Mouse (Mus musculus) erythroblast, embryonic 14.5 days (primary cell): ENCODE measurements around the gene Prkrip1. TPM values are rescaled to one million over a fixed set of nuclear protein-coding genes. Genes with fewer than 3 reads are reported as not detected.
"Not testable (repeated sequence)": the region's sequence is repeated elsewhere in the genome, so short reads cannot be mapped to it uniquely, and the experiment has no call there.

ENCODE experiments used
- H3K27me3 ChIP-seq: 2 replicates; pipeline ENCODE4 v1.6.1; 2012; ENCODE audit warnings: inconsistent platforms; ENCODE audit not compliant: control insufficient read depth
- H3K36me3 ChIP-seq: 2 replicates; pipeline ENCODE4 v1.6.1; 2012; ENCODE audit warnings: mild to moderate bottlenecking, inconsistent platforms; ENCODE audit not compliant: control insufficient read depth
- H3K4me1 ChIP-seq: 2 replicates; pipeline ENCODE4 v1.6.1; 2012; ENCODE audit warnings: inconsistent platforms; ENCODE audit not compliant: control insufficient read depth
- H3K4me3 ChIP-seq: replicated peaks from 2 replicates; pipeline ENCODE3; 2012; ENCODE audit warnings: moderate library complexity, mild to moderate bottlenecking, inconsistent platforms
- H3K9me3 ChIP-seq: 2 replicates; pipeline ENCODE4 v1.6.1; 2012; ENCODE audit warnings: low read length, inconsistent platforms, mixed read lengths; ENCODE audit not compliant: control insufficient read depth
- GATA1 ChIP-seq: IDR thresholded peaks from 2 replicates; pipeline ENCODE4 v1.6.1; 2012; ENCODE audit warnings: low read length, inconsistent platforms, mixed read lengths
- TAL1 ChIP-seq: IDR thresholded peaks from 3 replicates; pipeline ENCODE4 v1.6.1; 2012; ENCODE audit warnings: low read length, inconsistent platforms, mixed read lengths
- polyA plus RNA-seq: library from polyadenylated mRNA; stranded (reverse); fragments of >175 nt; gene quantifications from 2 replicates; pipeline ENCODE4 v1.2.3, GENCODE M21; 2012

Gene Prkrip1
- polyA plus RNA-seq, 1 experiment = 7.3 TPM

DNA sequence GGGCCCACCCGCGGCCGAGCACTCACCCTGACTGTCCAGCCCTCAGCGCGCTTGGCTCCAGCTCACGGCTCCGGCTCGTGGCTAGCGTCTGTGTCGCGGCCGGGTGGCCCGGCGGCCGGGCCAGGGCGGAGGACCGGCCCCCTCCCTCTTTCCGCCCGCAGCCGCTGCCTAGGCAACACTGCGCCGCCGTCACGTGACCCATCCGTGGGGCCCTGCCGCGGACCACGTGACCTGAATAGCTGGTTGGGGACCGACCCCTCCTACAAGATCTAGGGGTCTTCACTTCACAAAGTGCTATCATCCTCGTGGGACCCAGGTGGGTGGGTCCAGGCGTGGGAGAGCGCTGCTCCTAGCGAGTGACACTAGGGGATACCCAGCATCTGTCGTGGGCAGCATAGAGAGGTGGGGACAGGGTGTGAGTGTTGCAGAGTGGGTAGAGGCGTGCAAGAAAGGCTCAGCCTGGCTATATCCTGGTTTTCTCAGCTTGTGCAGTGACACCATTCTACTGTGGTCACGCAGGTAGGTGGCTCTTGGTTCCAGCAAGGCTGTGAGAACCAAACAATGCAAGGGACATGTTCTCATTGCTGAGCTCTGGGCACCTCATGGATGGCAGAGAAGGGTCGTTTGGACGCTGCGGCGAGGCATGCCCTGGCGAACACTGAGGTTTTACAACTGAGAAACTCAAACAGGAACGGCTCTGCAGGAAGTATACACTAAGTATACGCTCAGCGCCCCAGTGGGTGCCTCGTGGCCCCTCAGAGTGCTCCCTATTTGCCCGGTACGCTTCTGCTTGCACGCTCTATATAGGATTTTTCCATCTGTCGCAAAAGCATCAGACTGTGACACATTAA lies 28.0 kb downstream of the Prkrip1 start, which contains the start of gene Orai2:
Orai2 (minus strand) TSS at position 202 of the 851 bp plus-strand sequence.
- H3K4me3 ChIP-seq = peak within 1 kb of the TSS; percentile 71
- peaks cover 6% of the 10 kb centered on the region for H3K9me3 ChIP-seq
- TF ChIP-seq GATA1 = no peak
- no peak for TF ChIP-seq TAL1

GRCm38 (mm10) chr5:136169626-136170511 lies 28.9 kb downstream of the Prkrip1 start:
- H3K4me3 ChIP-seq = peak overlapping the region; percentile 71
- no peak for TF ChIP-seq GATA1
- TF ChIP-seq TAL1 = no peak
- peaks cover 6% of the 10 kb centered on the region for H3K9me3 ChIP-seq
- H3K4me1 ChIP-seq = peaks cover 22% of the 10 kb centered on the region
- H3K27me3 ChIP-seq = no peaks in the 10 kb centered on the region
- H3K36me3 ChIP-seq = no peaks in the 10 kb centered on the region

More for the DNA sequence above, 28.0 kb downstream of the Prkrip1 start, which contains the start of gene Orai2:
- H3K36me3 ChIP-seq = no peaks in the 10 kb centered on the region
- H3K27me3 ChIP-seq = no peaks in the 10 kb centered on the region
- H3K4me1 ChIP-seq = peaks cover 22% of the 10 kb centered on the region

GRCm38 (mm10) chr5:136168071-136168470 lies 30.7 kb downstream of the Prkrip1 start:
- peaks cover 22% of the 10 kb centered on the region for H3K4me1 ChIP-seq
- no peaks in the 10 kb centered on the region for H3K36me3 ChIP-seq
- no peak overlapping the region for H3K4me3 ChIP-seq
- TF ChIP-seq GATA1 (no peak), TAL1 (no peak)
- no peaks in the 10 kb centered on the region for H3K27me3 ChIP-seq
- peaks cover 6% of the 10 kb centered on the region for H3K9me3 ChIP-seq

DNA sequence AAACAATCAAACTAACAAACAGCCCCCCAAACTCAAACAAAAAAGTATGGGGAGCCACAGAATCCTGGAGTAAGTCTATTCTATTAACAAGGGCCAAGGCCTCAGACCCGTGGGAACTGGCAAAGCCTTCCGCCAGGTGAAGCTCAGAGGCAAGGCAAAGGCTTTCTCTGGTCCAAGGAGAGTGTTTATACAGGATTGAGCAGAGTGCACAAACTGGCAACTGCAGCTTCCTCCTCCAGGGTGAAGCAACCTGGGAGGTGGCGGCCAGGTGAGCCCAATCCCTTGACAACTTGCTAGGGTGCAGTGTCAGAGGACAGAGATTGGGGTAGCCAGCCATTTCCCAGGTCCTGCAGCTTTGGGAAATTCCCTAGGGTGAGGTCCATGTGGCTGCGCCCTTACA lies 31.5 kb downstream of the Prkrip1 start:
- no peak overlapping the region for H3K4me3 ChIP-seq
- no peaks in the 10 kb centered on the region for H3K36me3 ChIP-seq
- peaks cover 6% of the 10 kb centered on the region for H3K9me3 ChIP-seq
- H3K4me1 ChIP-seq = peaks cover 21% of the 10 kb centered on the region
- no peaks in the 10 kb centered on the region for H3K27me3 ChIP-seq
- TF ChIP-seq GATA1 = no peak

- Histone ChIP-seq H3K36me3 (no peaks in the 10 kb centered on the region), H3K4me3 (no peak overlapping the region), H3K9me3 (peaks cover 6% of the 10 kb centered on the region), H3K4me1 (peaks cover 4% of the 10 kb centered on the region), H3K27me3 (no peaks in the 10 kb centered on the region)
- TF ChIP-seq TAL1 = no peak
- TF ChIP-seq GATA1 = no peak
These were observed 33.5 kb downstream of the Prkrip1 start for GRCm38 (mm10) chr5:136165246-136165645.

- Histone ChIP-seq H3K27me3 (no peaks in the 10 kb centered on the region), H3K4me1 (no peaks in the 10 kb centered on the region), H3K9me3 (peaks cover 6% of the 10 kb centered on the region), H3K36me3 (no peaks in the 10 kb centered on the region), H3K4me3 (no peak overlapping the region)
- no peak for TF ChIP-seq GATA1
- TF ChIP-seq TAL1 = no peak
These were observed 34.8 kb downstream of the Prkrip1 start for GRCm38 (mm10) chr5:136163807-136164474.

DNA sequence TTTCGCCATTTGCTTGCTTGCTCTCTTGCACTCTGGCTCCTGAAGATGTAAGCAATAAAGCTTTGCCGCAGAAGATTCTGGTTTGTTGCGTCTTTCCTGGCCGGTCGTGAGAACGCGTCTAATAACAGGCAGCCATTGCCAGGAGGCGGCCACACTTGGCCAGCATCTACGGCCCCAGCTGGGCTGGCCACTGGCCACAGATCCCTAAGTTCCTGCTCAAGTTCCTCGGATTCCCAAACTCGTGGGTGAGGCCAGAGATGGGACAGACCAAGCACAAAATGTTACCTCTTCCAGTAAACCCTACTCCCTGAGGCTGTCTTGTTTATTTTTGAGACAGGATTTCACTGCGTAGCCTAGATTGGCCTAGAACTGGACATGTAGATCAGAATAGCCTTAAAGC lies 38.7 kb downstream of the Prkrip1 start:
- not testable (repeated sequence) for H3K36me3 ChIP-seq, H3K4me1 ChIP-seq, H3K27me3 ChIP-seq, H3K9me3 ChIP-seq, H3K4me3 ChIP-seq

DNA sequence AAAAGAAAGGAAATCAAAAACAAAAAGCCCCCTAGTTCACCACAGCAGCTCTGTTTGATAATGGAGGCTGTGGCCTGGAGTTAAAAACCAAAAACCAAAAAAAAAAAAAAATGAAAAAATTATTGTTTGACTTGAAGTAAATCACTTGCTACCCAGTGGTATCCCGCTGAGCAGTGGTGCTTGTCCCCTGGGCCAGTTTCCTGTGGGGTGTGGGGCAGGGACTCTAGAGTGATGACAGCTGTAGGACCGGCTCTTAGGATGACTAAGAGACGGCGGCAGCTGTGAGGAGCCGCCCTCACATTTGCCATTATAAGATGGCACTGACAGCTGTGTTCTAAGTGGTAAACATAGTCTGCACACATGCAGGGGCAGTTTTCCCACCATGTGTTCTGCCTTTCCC lies 43.4 kb downstream of the Prkrip1 start:
- H3K36me3 ChIP-seq = no peaks in the 10 kb centered on the region
- TF ChIP-seq GATA1 (no peak), TAL1 (no peak)
- no peak overlapping the region for H3K4me3 ChIP-seq

GRCm38 (mm10) chr5:136152365-136152764 lies 46.4 kb downstream of the Prkrip1 start:
- TF ChIP-seq GATA1 (no peak), TAL1 (no peak)
- no peaks in the 10 kb centered on the region for H3K36me3 ChIP-seq
- no peaks in the 10 kb centered on the region for H3K4me1 ChIP-seq
- H3K4me3 ChIP-seq = no peak overlapping the region
- no peaks in the 10 kb centered on the region for H3K9me3 ChIP-seq
- H3K27me3 ChIP-seq = no peaks in the 10 kb centered on the region

More for the DNA sequence above, 43.4 kb downstream of the Prkrip1 start:
- H3K4me1 ChIP-seq = no peaks in the 10 kb centered on the region
- H3K27me3 ChIP-seq = no peaks in the 10 kb centered on the region
- H3K9me3 ChIP-seq = no peaks in the 10 kb centered on the region

DNA sequence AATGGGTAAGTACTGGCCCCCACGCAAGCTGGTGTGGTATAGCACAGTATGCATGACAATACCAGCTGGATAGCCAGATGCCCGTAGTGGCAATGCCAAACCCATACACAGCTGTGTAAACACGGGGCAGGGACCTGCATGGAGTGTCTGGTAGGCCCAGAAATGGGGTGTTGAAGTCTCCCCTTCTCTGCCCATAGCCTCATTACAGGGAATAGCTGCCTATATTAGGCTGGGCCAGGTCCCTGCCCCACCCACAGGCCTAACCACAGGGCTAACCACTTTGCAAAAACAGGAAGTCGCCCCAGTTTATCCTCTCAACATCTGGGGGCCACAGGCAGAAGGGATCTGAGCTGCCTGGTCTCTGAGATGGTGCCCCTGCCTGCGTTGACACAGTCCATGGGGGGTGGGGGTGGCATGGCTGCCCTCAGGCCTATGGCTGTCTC lies 49.6 kb downstream of the Prkrip1 start:
- H3K4me3 ChIP-seq, H3K9me3 ChIP-seq, H3K36me3 ChIP-seq, H3K27me3 ChIP-seq, H3K4me1 ChIP-seq: not testable (repeated sequence)
